Mouse (Mus musculus) cortical plate, adult 2 months (tissue): ENCODE data around the gene Fam117a.

Source experiments
- CTCF ChIP-seq: fragments of 200-500 bp; IDR thresholded peaks from 2 replicates; pipeline ENCODE4 v1.5.1; 2011; ENCODE audit warnings: mild to moderate bottlenecking, control low read depth, low read length; ENCODE audit not compliant: insufficient read depth; ENCODE audit errors: extremely low read depth
- POLR2A ChIP-seq: fragments of 200-500 bp; IDR thresholded peaks from 2 replicates; pipeline ENCODE4 v1.6.1; 2011; ENCODE audit warnings: mild to moderate bottlenecking, low read length, control low read depth; ENCODE audit not compliant: insufficient read depth; ENCODE audit errors: extremely low read depth

DNA sequence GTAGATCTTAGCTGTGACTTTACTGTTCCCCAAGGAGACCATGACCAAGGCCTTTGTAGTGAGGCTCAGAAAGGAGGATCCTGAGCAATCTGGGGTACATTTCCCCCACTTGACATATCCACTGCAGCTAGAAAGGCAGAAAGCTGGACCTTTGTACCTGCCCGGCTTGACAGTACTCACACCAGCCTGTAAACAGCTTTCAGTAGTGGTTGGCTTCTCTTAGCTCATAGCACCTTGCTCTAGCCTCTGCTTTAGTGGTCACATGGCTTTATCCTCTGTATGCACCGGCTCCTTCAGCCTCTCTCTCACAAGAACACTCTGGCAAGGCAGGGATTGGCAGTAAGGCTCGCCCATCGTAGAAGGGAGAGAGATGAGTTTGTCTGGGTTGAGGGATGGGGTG, 32.1 kb downstream of the Fam117a start:
- TF ChIP-seq CTCF = no peak
- no peak for TF ChIP-seq POLR2A
